Mouse (Mus musculus) forebrain, embryonic 13.5 days (tissue): ENCODE measurements around the gene Efnb3. TPM values are rescaled to one million over a fixed set of nuclear protein-coding genes. Genes with fewer than 3 reads are reported as not detected.

ENCODE experiments used
- ATAC-seq: fragments of 200-750 bp; cut with Nextera tagmentation; 2 replicates; pipeline ENCODE4 v1.8.0; 2017
- H3K27ac ChIP-seq: fragments of 300-500 bp; sonication (generic); 2 replicates; pipeline ENCODE4 v1.5.1; 2015; ENCODE audit warnings: inconsistent platforms, mild to moderate bottlenecking, moderate library complexity
- H3K27me3 ChIP-seq: fragments of 300-500 bp; sonication (generic); 2 replicates; pipeline ENCODE4 v1.6.1; 2015; ENCODE audit warnings: mild to moderate bottlenecking, inconsistent platforms
- H3K36me3 ChIP-seq: fragments of 300-500 bp; sonication (generic); 2 replicates; pipeline ENCODE4 v1.6.1; 2015; ENCODE audit warnings: mild to moderate bottlenecking, inconsistent platforms; ENCODE audit not compliant: poor library complexity, severe bottlenecking
- H3K4me1 ChIP-seq: fragments of 300-500 bp; sonication (generic); 2 replicates; pipeline ENCODE4 v1.6.1; 2015; ENCODE audit warnings: inconsistent platforms
- H3K4me2 ChIP-seq: fragments of 300-500 bp; sonication (generic); 2 replicates; pipeline ENCODE4 v1.6.1; 2015; ENCODE audit warnings: inconsistent platforms, mild to moderate bottlenecking, moderate library complexity
- H3K4me3 ChIP-seq: fragments of 300-500 bp; sonication (generic); 2 replicates; pipeline ENCODE4 v1.5.1; 2015; ENCODE audit warnings: mild to moderate bottlenecking, inconsistent platforms
- H3K9ac ChIP-seq: fragments of 300-500 bp; sonication (generic); 2 replicates; pipeline ENCODE4 v1.6.1; 2015; ENCODE audit warnings: mild to moderate bottlenecking, inconsistent platforms
- H3K9me3 ChIP-seq: fragments of 300-500 bp; sonication (generic); replicated peaks from 2 replicates; pipeline ENCODE4 v1.6.1; 2016; ENCODE audit warnings: inconsistent platforms
- WGBS: fragments of 180-500 bp; shearing (Covaris S2); methylation state at CpG from one replicate; pipeline ENCODE4 v1.1.7; 2015; 5-methylcytosine and 5-hydroxymethylcytosine counted together
- polyA plus RNA-seq: library from polyadenylated mRNA; unstranded; fragments of >200 nt; fragmentation: Nextera tagmentation; extraction: Ambion mirVana; gene quantifications from 2 replicates; pipeline ENCODE4 v1.2.1, GENCODE M21; 2015

Efnb3 gene
- polyA plus RNA-seq, 1 experiment from 2014 or later = 63.1 TPM

DNA sequence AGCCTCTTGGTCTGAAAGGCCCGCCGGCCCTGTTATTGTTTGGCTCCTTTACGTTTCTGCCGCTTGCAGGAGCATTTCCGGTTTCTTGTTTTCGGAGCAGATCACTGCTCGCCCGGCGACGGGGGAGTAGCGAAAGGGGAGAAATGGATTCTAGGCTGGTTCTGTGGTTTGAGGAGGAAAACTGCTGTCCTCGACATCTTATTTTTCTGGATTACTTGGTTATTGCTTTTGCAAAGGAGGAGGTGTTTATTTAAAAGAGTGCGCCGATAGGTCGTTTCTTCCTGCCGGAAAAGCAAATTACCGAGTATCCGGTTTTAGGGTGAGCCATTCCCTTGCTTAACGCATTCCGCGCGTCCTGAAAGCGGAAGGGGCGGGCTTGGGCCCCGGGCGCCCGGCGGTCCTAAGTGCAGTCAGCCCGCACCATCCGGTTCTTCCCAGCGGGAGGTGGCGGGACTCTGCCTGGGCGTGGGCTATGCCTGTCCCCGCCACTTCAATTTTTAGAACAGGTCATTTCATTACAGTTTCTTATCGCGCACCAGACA lies 21.2 kb upstream of the Efnb3 start:
- peaks cover 46% of the 10 kb centered on the region for H3K4me1 ChIP-seq
- H3K27ac ChIP-seq = peak overlapping the region; percentile 97
- peak overlapping the region; percentile 91 for H3K4me2 ChIP-seq
- H3K27me3 ChIP-seq = no peaks in the 10 kb centered on the region
- peak; percentile 85 for ATAC-seq
- peak overlapping the region; percentile 67 for H3K4me3 ChIP-seq
- H3K36me3 ChIP-seq = peaks cover 8% of the 10 kb centered on the region; the same call in 1 of the 2 replicates
- no peaks in the 10 kb centered on the region for H3K9me3 ChIP-seq
- peak overlapping the region; percentile 88 for H3K9ac ChIP-seq
- under 1% methylated on average over 36 of the region's 36 CpGs for WGBS

- WGBS = under 1% methylated on average over 25 of the region's 25 CpGs
- H3K4me1 ChIP-seq = peaks cover 51% of the 10 kb centered on the region
- peak; percentile 9; the same call in 1 of the 2 replicates for ATAC-seq
Observed at GRCm38 (mm10) chr11:69580572-69581146, 20.7 kb upstream of the Efnb3 start.

DNA sequence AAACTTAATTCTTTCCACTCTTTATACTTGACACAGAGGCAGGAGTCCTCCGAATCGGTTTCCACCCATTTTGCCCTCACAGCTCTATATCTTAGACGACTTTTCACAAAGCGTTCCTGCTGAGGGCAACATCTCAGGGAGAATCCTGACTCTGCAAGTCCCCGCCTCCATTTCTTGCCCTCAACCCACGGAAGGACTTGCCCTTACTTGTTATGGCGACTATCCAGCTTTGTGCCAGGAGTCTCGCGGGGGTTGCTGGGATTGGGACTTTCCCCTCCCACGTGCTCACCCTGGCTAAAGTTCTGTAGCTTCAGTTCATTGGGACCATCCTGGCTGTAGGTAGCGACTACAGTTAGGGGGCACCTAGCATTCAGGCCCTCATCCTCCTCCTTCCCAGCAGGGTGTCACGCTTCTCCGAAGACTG lies 20.1 kb upstream of the Efnb3 start, which contains the start of the genes Wrap53 and Trp53:
Gene Wrap53, minus strand, starts transcription at position 165 of the 424 bp plus-strand sequence.
Gene Trp53, plus strand, starts transcription at position 269 of the 424 bp plus-strand sequence.
- Histone ChIP-seq H3K9me3 (no peaks in the 10 kb centered on the region), H3K4me1 (peaks cover 51% of the 10 kb centered on the region), H3K4me2 (peak within 1 kb of the TSS; percentile 91), H3K27ac (peak within 1 kb of the TSS; percentile 97), H3K9ac (peak within 1 kb of the TSS; percentile 89), H3K4me3 (peak within 1 kb of the TSS; percentile 67), H3K36me3 (peaks cover 16% of the 10 kb centered on the region), H3K27me3 (no peaks in the 10 kb centered on the region)
- peak; percentile 59 for ATAC-seq
- WGBS = 0% methylated on average over 13 of the region's 13 CpGs

More at GRCm38 (mm10) chr11:69580572-69581146, 20.7 kb upstream of the Efnb3 start:
- Histone ChIP-seq H3K4me2 (peak overlapping the region; percentile 91), H3K27me3 (no peaks in the 10 kb centered on the region), H3K4me3 (peak overlapping the region; percentile 67), H3K9ac (peak overlapping the region; percentile 88), H3K36me3 (peaks cover 13% of the 10 kb centered on the region), H3K9me3 (no peaks in the 10 kb centered on the region), H3K27ac (peak overlapping the region; percentile 97)

GRCm38 (mm10) chr11:69579128-69580017 lies 19.4 kb upstream of the Efnb3 start:
- H3K4me1 ChIP-seq = peaks cover 51% of the 10 kb centered on the region
- H3K27ac ChIP-seq = peak overlapping the region; percentile 97
- WGBS = 1% methylated on average over 39 of the region's 39 CpGs
- peak overlapping the region; percentile 91 for H3K4me2 ChIP-seq
- no peaks in the 10 kb centered on the region for H3K9me3 ChIP-seq
- H3K4me3 ChIP-seq = peak overlapping the region; percentile 67
- H3K36me3 ChIP-seq = peaks cover 16% of the 10 kb centered on the region
- no peaks in the 10 kb centered on the region for H3K27me3 ChIP-seq
- peak overlapping the region; percentile 89 for H3K9ac ChIP-seq
- peak; percentile 94 for ATAC-seq

DNA sequence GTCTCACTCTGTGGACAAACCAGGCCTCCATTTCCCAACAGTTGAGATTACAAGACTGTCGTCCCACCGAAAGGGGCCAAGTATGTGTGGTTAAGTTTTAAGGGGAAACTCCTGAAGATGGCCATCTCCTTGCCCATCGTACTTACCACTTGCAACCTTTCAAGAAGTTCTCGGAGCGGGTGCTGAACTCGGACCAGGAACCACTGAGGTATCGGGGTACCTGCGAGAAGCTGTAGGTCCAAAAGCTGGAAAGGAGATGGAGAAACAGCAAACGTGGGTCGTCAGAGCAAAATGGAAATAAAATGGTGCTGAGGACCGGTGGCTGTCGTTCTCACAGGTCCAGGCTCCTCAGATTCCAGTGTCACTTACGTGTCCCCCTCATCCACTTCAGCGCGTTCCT lies 18.3 kb upstream of the Efnb3 start:
- peaks cover 16% of the 10 kb centered on the region for H3K36me3 ChIP-seq
- H3K4me3 ChIP-seq = peak overlapping the region; percentile 67
- peak overlapping the region; percentile 32 for H3K27ac ChIP-seq
- WGBS = 15% methylated on average over 15 of the region's 15 CpGs
- H3K4me2 ChIP-seq = peak overlapping the region; percentile 91
- no peaks in the 10 kb centered on the region for H3K27me3 ChIP-seq
- H3K9ac ChIP-seq = peak overlapping the region; percentile 89
- peaks cover 49% of the 10 kb centered on the region for H3K4me1 ChIP-seq
- H3K9me3 ChIP-seq = no peaks in the 10 kb centered on the region
- no peak for ATAC-seq

DNA sequence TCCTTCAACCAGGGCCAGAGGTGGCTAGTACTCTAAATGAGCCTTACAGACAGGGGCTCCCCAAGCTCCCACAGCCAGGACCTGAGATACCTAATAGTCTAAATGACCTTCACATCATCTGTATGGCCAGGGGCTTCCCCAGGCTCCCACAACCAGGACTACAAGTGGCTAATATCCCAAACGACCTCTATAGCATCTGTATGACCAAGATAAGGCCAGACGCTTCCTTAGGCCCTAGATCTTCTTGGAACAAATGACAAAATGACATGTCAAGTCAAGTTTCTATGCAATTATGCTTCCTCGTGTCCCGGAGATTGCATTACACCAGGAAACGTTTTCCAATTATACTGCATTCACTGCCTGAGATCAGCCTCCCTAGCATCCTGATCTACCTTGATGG lies 16.3 kb upstream of the Efnb3 start:
- Histone ChIP-seq H3K36me3 (peaks cover 31% of the 10 kb centered on the region), H3K27ac (no peak overlapping the region), H3K4me2 (peak overlapping the region; percentile 91), H3K4me1 (peaks cover 34% of the 10 kb centered on the region), H3K9me3 (no peaks in the 10 kb centered on the region), H3K4me3 (no peak overlapping the region), H3K9ac (no peak overlapping the region; the same call in 1 of the 2 replicates), H3K27me3 (no peaks in the 10 kb centered on the region)
- ATAC-seq = no peak
- 81% methylated on average over 5 of the region's 5 CpGs for WGBS

DNA sequence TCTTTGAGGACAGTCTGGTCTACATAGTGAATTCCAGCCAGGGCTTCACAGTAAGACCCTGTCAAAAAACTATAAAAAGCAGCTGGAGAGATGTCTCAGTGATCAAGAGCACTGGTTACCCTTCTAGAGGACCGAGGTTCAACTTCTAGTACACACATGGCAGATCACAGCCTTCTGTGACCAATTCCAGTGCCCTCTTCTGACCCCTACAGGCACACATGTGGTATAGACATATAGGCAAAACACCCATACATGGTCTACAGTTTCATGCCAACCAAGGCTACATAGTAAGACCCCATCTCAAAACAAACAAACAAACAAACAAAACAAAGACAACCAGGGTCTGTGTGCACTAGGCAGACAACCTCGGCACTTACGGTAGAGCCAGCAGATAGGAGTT lies 15.2 kb upstream of the Efnb3 start:
- Histone ChIP-seq H3K27me3 (no peaks in the 10 kb centered on the region), H3K4me2 (no peak overlapping the region), H3K4me3 (no peak overlapping the region), H3K36me3 (peaks cover 42% of the 10 kb centered on the region), H3K9me3 (no peaks in the 10 kb centered on the region), H3K4me1 (peaks cover 34% of the 10 kb centered on the region), H3K9ac (no peak overlapping the region), H3K27ac (no peak overlapping the region)
- ATAC-seq = no peak
- WGBS = 59% methylated on average over 3 of the region's 3 CpGs

GRCm38 (mm10) chr11:69565131-69565530 lies 5.1 kb upstream of the Efnb3 start:
- Histone ChIP-seq H3K27me3 (no peaks in the 10 kb centered on the region), H3K36me3 (peaks cover 78% of the 10 kb centered on the region), H3K27ac (no peak overlapping the region), H3K9ac (no peak overlapping the region), H3K4me1 (peaks cover 30% of the 10 kb centered on the region), H3K9me3 (no peaks in the 10 kb centered on the region), H3K4me2 (no peak overlapping the region), H3K4me3 (no peak overlapping the region)
- no peak for ATAC-seq
- WGBS = 82% methylated on average over 8 of the region's 8 CpGs

DNA sequence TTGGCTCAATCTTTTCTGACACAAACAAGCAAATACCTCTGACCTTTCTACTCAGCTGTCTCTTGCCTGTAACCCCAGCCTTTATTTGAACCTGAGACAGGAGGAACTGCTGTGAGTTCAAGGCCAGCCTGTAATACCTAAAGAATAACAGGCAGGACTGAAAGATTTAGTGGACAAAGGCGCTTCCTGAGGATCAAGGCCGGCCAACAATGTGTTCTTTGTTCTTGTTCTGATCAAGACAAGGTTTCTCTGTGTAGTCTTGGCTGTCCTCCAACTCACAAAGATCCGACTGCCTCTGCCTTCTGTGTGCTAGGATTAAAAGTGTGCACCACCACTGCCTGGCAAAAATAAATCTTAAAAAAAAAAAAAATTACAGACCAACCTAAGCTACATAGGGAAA lies 4.4 kb upstream of the Efnb3 start:
- H3K27ac ChIP-seq = 0 out of 2 replicates have a peak overlapping the region, but pooled peaks have one; percentile 14
- H3K4me3 ChIP-seq = no peak overlapping the region
- ATAC-seq = no peak
- H3K27me3 ChIP-seq = no peaks in the 10 kb centered on the region
- peaks cover 71% of the 10 kb centered on the region for H3K36me3 ChIP-seq
- no peak overlapping the region for H3K4me2 ChIP-seq
- WGBS = 35% methylated on average over 3 of the region's 3 CpGs
- H3K9ac ChIP-seq = no peak overlapping the region
- H3K4me1 ChIP-seq = peaks cover 37% of the 10 kb centered on the region
- H3K9me3 ChIP-seq = no peaks in the 10 kb centered on the region

DNA sequence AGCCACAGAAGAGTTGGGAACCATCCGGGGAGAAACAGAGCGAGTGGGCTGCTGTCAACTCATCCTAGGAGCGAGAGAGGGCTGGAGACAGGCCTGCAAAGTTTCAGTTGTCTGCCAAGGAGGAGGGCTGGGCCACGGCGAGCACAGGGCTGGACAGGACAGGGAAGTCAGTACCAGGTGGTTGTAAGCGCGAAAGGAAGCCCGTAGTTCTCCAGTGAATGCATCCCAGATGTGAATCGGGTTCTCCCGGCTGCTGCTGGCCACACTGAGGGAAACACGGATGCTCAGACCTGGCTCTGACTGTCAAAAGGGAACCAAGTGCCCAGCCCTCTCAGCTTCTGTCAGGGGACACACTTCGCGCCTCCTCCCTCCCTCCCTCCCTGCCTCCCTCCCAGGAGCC lies 3.4 kb upstream of the Efnb3 start:
- H3K9me3 ChIP-seq = no peaks in the 10 kb centered on the region
- H3K27ac ChIP-seq = no peak overlapping the region
- WGBS = 88% methylated on average over 13 of the region's 13 CpGs
- no peak overlapping the region for H3K4me3 ChIP-seq
- no peaks in the 10 kb centered on the region for H3K27me3 ChIP-seq
- peaks cover 68% of the 10 kb centered on the region for H3K36me3 ChIP-seq
- no peak overlapping the region for H3K4me2 ChIP-seq
- no peak for ATAC-seq
- no peak overlapping the region for H3K9ac ChIP-seq
- H3K4me1 ChIP-seq = peaks cover 47% of the 10 kb centered on the region

DNA sequence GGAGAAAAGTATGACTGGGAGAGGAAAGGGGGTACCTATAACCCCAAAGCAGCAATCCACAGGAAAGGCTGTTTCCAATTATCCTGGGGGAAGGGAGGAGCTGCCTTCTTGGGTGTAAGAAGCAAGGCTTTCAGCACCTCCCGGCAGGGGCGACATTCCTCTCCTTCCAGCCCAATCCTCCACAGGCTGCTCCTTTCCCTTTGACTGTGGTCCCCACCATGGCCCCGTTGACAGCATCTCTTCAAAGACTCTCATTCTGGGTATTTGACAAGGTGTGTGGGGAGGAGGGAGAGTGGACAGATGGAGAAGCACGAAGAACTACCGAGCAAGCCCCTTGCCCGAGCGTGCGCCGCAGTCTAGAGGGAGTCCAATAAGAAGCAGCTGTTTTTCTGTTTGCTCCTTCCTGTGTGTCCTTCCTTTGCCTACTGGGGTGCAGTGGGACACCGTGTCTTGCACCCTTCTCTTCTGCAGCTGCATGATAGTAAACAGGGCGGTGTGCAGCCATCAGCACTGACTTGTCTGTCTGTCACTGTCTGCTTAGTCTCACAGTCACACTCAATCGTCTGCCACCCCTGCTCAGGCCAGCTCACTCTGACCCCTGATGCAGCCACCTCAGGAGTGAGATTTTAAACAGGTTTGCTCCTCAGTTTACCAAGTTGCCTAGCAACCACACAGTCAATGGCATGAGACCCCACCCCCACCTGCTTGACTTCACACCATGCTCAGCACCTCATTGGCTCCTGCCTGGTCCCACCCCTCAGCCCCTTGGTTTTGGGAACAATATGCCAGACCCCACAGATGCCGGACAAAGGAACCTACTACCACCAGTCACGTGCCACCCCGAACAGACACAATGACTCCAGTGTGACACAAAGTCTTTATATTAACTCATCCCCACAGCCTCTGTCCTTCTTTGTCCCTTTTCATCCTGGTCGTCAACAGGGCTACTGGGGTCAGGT lies 1.2 kb upstream of the Efnb3 start:
- Histone ChIP-seq H3K4me3 (peak overlapping the region; percentile 83; the same call in 1 of the 2 replicates), H3K9ac (peak overlapping the region; percentile 98), H3K27ac (peak overlapping the region; percentile 87), H3K4me2 (peak overlapping the region; percentile 98), H3K36me3 (peaks cover 47% of the 10 kb centered on the region), H3K9me3 (no peaks in the 10 kb centered on the region), H3K27me3 (no peaks in the 10 kb centered on the region), H3K4me1 (peaks cover 69% of the 10 kb centered on the region)
- peak; percentile 56 for ATAC-seq
- WGBS = 17% methylated on average over 16 of the region's 16 CpGs
